Mouse (Mus musculus) ES-Bruce4 (cell line): ENCODE results near the gene Mettl16. TPM values are rescaled to one million over a fixed set of nuclear protein-coding genes. Genes with fewer than 3 reads are reported as not detected.

ENCODE experiments used
- H3K27ac ChIP-seq: 2 replicates; pipeline ENCODE4 v1.5.1; 2012; ENCODE audit warnings: low read length, inconsistent platforms; ENCODE audit not compliant: insufficient read depth
- H3K27me3 ChIP-seq: 2 replicates; pipeline ENCODE4 v1.6.1; 2012; ENCODE audit warnings: mild to moderate bottlenecking, low read length, inconsistent platforms; ENCODE audit not compliant: control insufficient read depth, poor library complexity, insufficient read depth, severe bottlenecking
- H3K36me3 ChIP-seq: 2 replicates; pipeline ENCODE4 v1.6.1; 2012; ENCODE audit warnings: inconsistent platforms, mild to moderate bottlenecking, low read length, moderate library complexity; ENCODE audit not compliant: control insufficient read depth, poor library complexity, insufficient read depth, severe bottlenecking
- H3K4me1 ChIP-seq: one replicate; pipeline ENCODE4 v1.8.1; 2011; ENCODE audit warnings: low read length; ENCODE audit not compliant: control insufficient read depth, insufficient read depth
- H3K4me3 ChIP-seq: 2 replicates; pipeline ENCODE4 v1.5.1; 2011; ENCODE audit warnings: low read depth, mild to moderate bottlenecking, low read length
- H3K9ac ChIP-seq: 2 replicates; pipeline ENCODE4 v1.6.1; 2012; ENCODE audit warnings: low read depth, mild to moderate bottlenecking, inconsistent platforms; ENCODE audit not compliant: poor library complexity, severe bottlenecking
- H3K9me3 ChIP-seq: replicated peaks from 2 replicates; pipeline ENCODE4 v1.6.1; 2012; ENCODE audit warnings: mild to moderate bottlenecking, low read length, inconsistent platforms; ENCODE audit not compliant: control insufficient read depth, poor library complexity, insufficient read depth, severe bottlenecking
- CTCF ChIP-seq: IDR thresholded peaks from one replicate; pipeline ENCODE4 v1.8.1; 2011; ENCODE audit warnings: low read depth, low read length
- EP300 ChIP-seq: IDR thresholded peaks from 2 replicates; pipeline ENCODE4 v1.6.1; 2011; ENCODE audit warnings: low read depth, low read length; ENCODE audit not compliant: insufficient read depth
- POLR2A ChIP-seq: IDR thresholded peaks from one replicate; pipeline ENCODE4 v1.8.1; 2011; ENCODE audit warnings: low read length; ENCODE audit not compliant: insufficient read depth
- polyA plus RNA-seq: library from polyadenylated mRNA; stranded (reverse); fragments of >200 nt; gene quantifications from 2 replicates; pipeline ENCODE4 v1.2.4, GENCODE M21; 2011; ENCODE audit warnings: low read depth; ENCODE audit not compliant: missing spikeins, insufficient read depth, insufficient read length

The Mettl16 gene
- polyA plus RNA-seq, 1 experiment: 66.2 TPM

DNA sequence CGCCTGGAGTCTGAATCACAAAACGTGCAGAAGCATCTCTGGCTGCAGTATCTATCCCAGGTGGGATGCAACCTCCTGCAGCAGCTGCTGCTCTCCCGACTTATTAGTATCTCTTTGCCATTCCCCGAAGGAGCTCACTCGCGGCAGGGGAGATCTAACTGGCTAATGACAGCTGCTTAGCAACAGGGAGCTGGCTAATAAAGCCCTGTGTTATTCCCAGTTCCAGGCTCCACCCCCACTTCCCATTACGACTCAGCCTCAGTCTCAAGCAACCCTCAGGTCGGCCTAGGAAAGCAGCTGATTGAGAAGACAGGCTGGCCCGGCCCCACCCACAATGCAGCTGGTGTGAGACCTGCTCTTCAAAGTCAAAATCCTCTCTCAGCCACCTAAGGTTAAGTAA, 106.2 kb downstream of the Mettl16 start:
- Histone ChIP-seq H3K27ac (no peak overlapping the region), H3K27me3 (no peaks in the 10 kb centered on the region), H3K4me3 (no peak overlapping the region), H3K4me1 (no peaks in the 10 kb centered on the region), H3K9me3 (no peaks in the 10 kb centered on the region), H3K36me3 (no peaks in the 10 kb centered on the region), H3K9ac (no peak overlapping the region)
- TF ChIP-seq POLR2A: no peak
- 0 out of 2 replicates have a peak, but pooled peaks have one; percentile 21 for TF ChIP-seq EP300
- TF ChIP-seq CTCF: no peak

Other genes starting within 250 kb of the Mettl16 start
- gene Rap1gap2, start 159.9 kb upstream of the Mettl16 start, polyA plus RNA-seq: 4.0 and 5.7 TPM in 2 replicates
- 4.8 and 5.3 TPM in 2 replicates for gene Ccdc92b, start 151.2 kb upstream of the Mettl16 start, polyA plus RNA-seq
- 33.3 and 33.4 TPM in 2 replicates for gene Cluh, start 121.3 kb upstream of the Mettl16 start, polyA plus RNA-seq
- 120 and 137 TPM in 2 replicates for gene Pafah1b1, start 46.2 kb upstream of the Mettl16 start, polyA plus RNA-seq
- 15.4 and 17.1 TPM in 2 replicates for gene Mnt, start 60.1 kb downstream of the Mettl16 start, polyA plus RNA-seq
- 17.4 and 21.2 TPM in 2 replicates for gene Sgsm2, start 126.2 kb downstream of the Mettl16 start, polyA plus RNA-seq
- gene Tsr1, start 127.2 kb downstream of the Mettl16 start, polyA plus RNA-seq: 100 and 105 TPM in 2 replicates
- 25.3 and 27.0 TPM in 2 replicates for gene Smg6, start 155.0 kb downstream of the Mettl16 start, polyA plus RNA-seq
- gene Srr, start 155.1 kb downstream of the Mettl16 start, polyA plus RNA-seq: 12.7 and 13.6 TPM in 2 replicates